Mouse (Mus musculus): ENCODE data around the gene Brap.

Brap gene

GRCm38 (mm10) chr5:121712934-121713538 lies 52.7 kb downstream of the Brap start:
- peak; percentile 58 for DNase-seq (ENCODE audit: extremely low read depth, insufficient read length, low spot score)

- no peak for DNase-seq (ENCODE audit: extremely low read depth, insufficient read length, low spot score)
Observed at GRCm38 (mm10) chr5:121714331-121714730, 54.0 kb downstream of the Brap start.

GRCm38 (mm10) chr5:121714928-121715327 lies 54.6 kb downstream of the Brap start:
- DNase-seq (ENCODE audit: extremely low read depth, insufficient read length, low spot score) = no peak

DNA sequence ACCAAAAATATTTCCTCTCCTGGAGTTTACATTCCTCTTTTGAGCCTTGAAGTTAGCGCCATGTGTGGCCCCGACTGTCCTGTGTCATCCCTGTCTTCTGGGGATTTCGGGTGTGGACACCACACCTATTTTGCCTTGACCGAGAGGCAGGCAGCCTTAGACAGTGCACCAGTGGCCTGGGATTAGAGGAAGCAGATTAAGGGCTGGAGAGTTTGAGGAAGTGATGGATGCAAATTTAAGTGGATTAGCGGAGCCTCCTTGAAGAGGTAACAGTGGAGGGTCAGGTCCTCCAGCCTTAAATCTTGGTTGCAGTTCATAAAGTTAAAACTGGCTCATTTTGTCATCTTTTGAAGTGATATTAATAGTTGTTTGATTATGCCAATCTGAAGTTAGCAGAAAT lies 58.1 kb downstream of the Brap start:
- no peak for DNase-seq (ENCODE audit: extremely low read depth, insufficient read length, low spot score)

DNA sequence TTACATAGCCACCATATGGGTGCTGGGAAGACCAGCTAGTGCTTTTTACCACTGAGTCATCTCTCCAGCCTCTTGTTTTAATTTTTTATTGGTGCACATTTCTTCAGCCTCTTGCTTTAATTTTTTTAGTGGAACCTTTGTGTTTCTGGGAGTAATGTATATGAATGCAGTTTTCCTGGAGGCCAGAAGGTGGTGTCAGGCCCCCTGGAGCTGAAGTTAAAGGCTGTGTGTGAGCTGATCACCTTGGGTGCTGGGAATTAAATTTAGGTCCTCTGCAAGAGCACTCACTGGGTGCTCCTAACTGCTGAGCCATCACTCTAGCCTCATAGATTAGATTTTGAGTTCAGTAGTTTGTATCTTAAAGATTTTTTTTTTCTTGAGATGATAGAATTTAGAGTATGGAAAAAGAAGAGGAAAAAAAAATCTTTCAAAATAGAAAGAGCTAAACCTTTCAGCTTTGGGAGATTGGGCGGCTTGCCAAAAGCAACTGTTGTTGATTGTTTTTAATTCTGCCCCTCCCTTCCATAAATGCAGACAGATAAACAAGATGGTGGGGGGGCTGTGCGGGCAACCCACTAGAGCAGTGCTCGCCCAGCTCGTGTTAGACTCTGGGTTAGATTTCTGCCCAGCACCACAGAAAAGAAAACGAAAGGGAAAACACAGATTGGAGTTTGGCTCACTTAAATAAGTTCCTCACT lies 60.7 kb downstream of the Brap start:
- DNase-seq (ENCODE audit: extremely low read depth, insufficient read length, low spot score) = no peak

- no peak for DNase-seq (ENCODE audit: extremely low read depth, insufficient read length, low spot score)
Observed at GRCm38 (mm10) chr5:121721841-121722240, 61.5 kb downstream of the Brap start.

GRCm38 (mm10) chr5:121724678-121725077 lies 64.3 kb downstream of the Brap start:
- no peak for DNase-seq (ENCODE audit: extremely low read depth, insufficient read length, low spot score)

GRCm38 (mm10) chr5:121730057-121730456 lies 69.7 kb downstream of the Brap start:
- DNase-seq (ENCODE audit: extremely low read depth, insufficient read length, low spot score) = no peak

DNA sequence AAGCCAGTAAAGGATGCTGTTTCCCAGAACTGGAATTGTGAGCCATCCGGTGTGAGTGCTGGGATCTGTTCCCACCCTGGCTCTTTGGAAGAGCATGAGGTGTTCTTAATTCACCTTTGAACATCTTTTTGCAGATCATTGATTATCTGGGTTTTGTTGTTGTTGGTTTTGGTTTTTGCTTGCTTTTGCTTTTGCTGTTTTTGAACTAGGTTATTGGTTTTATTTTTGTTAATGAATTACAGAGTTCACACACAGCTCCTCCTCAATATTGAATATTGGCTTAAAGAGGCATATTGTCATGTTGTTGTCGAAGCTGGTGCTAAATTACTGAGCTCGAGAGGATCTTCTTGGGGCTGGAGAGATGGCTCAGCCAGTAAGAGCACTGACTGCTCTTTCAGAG lies 76.3 kb downstream of the Brap start:
- DNase-seq (ENCODE audit: extremely low read depth, insufficient read length, low spot score) = no peak

Measured in 3134 (cell line).